Mouse (Mus musculus): ENCODE data around the gene Dcaf6. TPM values are rescaled to one million over a fixed set of nuclear protein-coding genes. Genes with fewer than 3 reads are reported as not detected.
"Not testable (repeated sequence)": the region's sequence is repeated elsewhere in the genome, so short reads cannot be mapped to it uniquely, and the experiment has no call there.

Gene Dcaf6
- polyA plus RNA-seq, 1 experiment from 2014 or later = 10.7 TPM

DNA sequence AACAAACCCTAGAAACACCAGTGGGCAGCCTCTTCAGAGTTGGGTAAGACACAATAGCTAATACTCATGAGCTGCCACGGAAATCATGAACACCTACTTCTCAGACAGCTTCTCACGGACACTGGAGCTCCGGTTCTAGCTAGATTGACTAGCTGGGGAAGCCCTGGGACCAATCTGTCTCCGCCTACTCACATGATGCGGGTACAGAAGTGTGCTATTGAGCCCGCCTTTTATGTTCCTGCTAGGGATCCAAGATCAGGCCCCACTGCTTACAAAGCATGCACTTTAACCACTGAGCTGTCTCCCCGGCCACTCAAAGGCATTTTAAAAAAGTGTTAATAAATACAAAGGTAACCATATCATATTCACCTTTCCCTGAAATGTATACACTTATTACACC, 118.1 kb downstream of the Dcaf6 start:
- no peaks in the 10 kb centered on the region for H3K9me3 ChIP-seq (ENCODE audit: control insufficient read depth, low read length)
- H3K9ac ChIP-seq (ENCODE audit: low read depth, low read length) = no peak overlapping the region
- H3K27me3 ChIP-seq (replicated peaks; ENCODE audit: control insufficient read depth, insufficient read depth, low read length) = no peaks in the 10 kb centered on the region
- H3K4me3 ChIP-seq (ENCODE audit: low read length) = no peak overlapping the region
- no peaks in the 10 kb centered on the region for H3K36me3 ChIP-seq (ENCODE audit: control insufficient read depth, insufficient read depth, low read length)
- 68% methylated on average over 7 of the region's 7 CpGs for WGBS
- H3K27ac ChIP-seq (ENCODE audit: low read length) = no peak overlapping the region
- no peak overlapping the region for H3K4me2 ChIP-seq (ENCODE audit: low read depth, low read length)
- peak; percentile 71 for ATAC-seq
- H3K4me1 ChIP-seq (ENCODE audit: control insufficient read depth, insufficient read depth, low read length) = no peaks in the 10 kb centered on the region

DNA sequence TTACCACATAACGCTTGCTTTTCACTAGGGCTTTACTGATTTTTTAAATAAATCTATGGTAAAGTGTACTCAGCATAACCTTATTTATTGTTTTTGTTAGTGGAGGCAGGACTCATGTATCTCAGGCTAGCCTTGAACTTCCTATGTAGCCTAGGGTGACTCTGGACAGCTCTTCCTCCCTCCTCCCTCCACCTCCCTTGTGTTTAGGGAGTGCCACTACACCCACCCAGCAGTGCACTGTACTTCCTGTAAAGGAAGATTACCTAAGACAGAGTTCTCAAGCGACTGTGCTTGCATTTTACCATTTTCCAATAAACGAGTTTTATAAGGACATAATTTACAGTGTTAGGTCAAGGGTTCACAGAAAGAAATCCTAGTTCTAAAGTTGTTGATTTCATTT, 127.5 kb downstream of the Dcaf6 start:
- Histone ChIP-seq H3K27ac (ENCODE audit: low read length) (no peak overlapping the region), H3K9ac (ENCODE audit: low read depth, low read length) (no peak overlapping the region), H3K27me3 (replicated peaks; ENCODE audit: control insufficient read depth, insufficient read depth, low read length) (no peaks in the 10 kb centered on the region), H3K4me3 (ENCODE audit: low read length) (no peak overlapping the region), H3K9me3 (ENCODE audit: control insufficient read depth, low read length) (no peaks in the 10 kb centered on the region), H3K36me3 (ENCODE audit: control insufficient read depth, insufficient read depth, low read length) (no peaks in the 10 kb centered on the region), H3K4me2 (ENCODE audit: low read depth, low read length) (no peak overlapping the region), H3K4me1 (ENCODE audit: control insufficient read depth, insufficient read depth, low read length) (no peaks in the 10 kb centered on the region)
- 79% methylated on average over 3 of the region's 3 CpGs for WGBS
- ATAC-seq = no peak

DNA sequence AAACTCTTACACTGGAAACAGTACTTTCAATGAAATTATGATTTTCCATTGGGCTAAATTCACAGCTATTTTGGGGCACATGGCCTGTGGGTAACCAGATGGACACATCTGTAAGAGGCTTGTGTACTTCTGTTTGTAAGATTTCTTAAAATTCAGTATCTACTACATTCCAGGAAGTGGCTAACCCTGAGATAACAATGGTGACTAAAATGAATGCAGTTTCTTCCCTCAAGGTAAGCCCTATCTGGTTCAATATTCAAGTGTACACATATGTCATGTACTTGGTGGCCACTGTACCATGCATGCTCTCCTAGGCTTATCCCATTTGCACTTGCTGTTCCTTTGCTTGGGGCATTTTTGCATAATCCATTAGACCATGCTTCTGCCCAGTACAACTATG, 129.4 kb downstream of the Dcaf6 start:
- Histone ChIP-seq H3K4me2 (ENCODE audit: low read depth, low read length) (no peak overlapping the region), H3K27ac (ENCODE audit: low read length) (no peak overlapping the region), H3K36me3 (ENCODE audit: control insufficient read depth, insufficient read depth, low read length) (no peaks in the 10 kb centered on the region), H3K9ac (ENCODE audit: low read depth, low read length) (no peak overlapping the region), H3K9me3 (ENCODE audit: control insufficient read depth, low read length) (no peaks in the 10 kb centered on the region), H3K4me3 (ENCODE audit: low read length) (no peak overlapping the region), H3K27me3 (replicated peaks; ENCODE audit: control insufficient read depth, insufficient read depth, low read length) (no peaks in the 10 kb centered on the region), H3K4me1 (ENCODE audit: control insufficient read depth, insufficient read depth, low read length) (no peaks in the 10 kb centered on the region)
- no peak for ATAC-seq

DNA sequence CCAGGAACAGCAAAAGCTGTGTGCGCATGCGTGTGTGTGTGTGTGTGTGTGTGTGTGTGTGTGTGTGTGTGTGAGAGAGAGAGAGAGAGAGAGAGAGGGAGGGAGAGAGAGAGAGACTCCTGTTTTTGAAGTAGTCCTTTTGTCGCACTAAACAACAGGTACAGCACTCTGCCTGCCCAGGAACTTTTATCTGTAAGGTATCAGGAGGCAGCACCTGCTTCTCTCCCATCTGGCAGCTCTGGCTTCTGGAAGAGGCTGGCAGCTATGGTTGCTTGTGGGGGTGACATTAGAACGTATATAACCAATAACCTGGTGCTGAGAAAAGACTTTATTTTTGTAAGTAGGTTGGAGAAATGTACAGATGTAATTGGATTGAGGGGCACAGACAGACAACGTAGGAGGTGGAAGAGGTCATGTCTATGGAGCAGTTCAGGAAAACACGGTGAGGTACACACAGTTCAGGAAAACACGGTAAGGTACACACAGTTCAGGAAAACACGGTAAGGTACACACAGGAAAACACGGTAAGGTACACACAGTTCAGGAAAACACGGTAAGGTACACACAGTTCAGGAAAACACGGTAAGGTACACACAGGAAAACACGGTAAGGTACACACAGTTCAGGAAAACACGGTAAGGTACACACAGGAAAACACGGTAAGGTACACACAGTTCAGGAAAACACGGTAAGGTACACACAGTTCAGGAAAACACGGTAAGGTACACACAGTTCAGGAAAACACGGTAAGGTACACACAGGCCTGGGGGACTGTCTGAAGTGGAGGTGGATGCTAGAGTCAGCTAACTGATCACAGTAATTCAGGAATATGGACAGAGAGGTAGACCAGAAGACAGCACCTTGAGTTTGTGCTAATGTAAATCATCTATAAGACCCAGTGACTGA, 131.6 kb downstream of the Dcaf6 start:
- H3K27me3 ChIP-seq (replicated peaks; ENCODE audit: control insufficient read depth, insufficient read depth, low read length); ATAC-seq; H3K36me3 ChIP-seq (ENCODE audit: control insufficient read depth, insufficient read depth, low read length); H3K4me2 ChIP-seq (ENCODE audit: low read depth, low read length); H3K4me1 ChIP-seq (ENCODE audit: control insufficient read depth, insufficient read depth, low read length); H3K4me3 ChIP-seq (ENCODE audit: low read length); H3K9me3 ChIP-seq (ENCODE audit: control insufficient read depth, low read length); H3K27ac ChIP-seq (ENCODE audit: low read length); H3K9ac ChIP-seq (ENCODE audit: low read depth, low read length): not testable (repeated sequence)
- 92% methylated on average over 17 of the region's 17 CpGs for WGBS

DNA sequence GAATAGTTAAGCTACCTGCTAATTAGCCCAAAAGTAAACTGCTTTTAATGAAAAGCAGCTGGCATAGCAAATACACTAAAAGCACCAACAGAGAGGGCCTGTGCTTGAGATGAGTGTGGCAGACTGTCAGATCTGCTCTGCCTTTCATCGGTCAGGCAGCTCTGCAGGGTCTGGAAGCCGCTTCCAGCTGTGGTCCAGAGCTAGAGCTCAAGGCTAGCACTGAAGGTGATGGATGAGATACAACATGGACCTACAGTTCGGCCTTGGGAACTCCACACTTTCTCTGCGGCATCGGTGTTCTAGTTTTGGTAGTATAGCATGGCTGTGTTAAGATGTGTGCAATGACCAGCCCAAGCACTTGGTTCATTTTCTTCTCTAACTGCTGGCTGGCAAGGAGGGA, 132.4 kb downstream of the Dcaf6 start:
- no peak for ATAC-seq
- H3K4me1 ChIP-seq (ENCODE audit: control insufficient read depth, insufficient read depth, low read length) = no peaks in the 10 kb centered on the region
- no peaks in the 10 kb centered on the region for H3K27me3 ChIP-seq (replicated peaks; ENCODE audit: control insufficient read depth, insufficient read depth, low read length)
- no peak overlapping the region for H3K27ac ChIP-seq (ENCODE audit: low read length)
- no peak overlapping the region for H3K4me3 ChIP-seq (ENCODE audit: low read length)
- no peak overlapping the region for H3K4me2 ChIP-seq (ENCODE audit: low read depth, low read length)
- no peaks in the 10 kb centered on the region for H3K36me3 ChIP-seq (ENCODE audit: control insufficient read depth, insufficient read depth, low read length)
- H3K9ac ChIP-seq (ENCODE audit: low read depth, low read length) = no peak overlapping the region
- no peaks in the 10 kb centered on the region for H3K9me3 ChIP-seq (ENCODE audit: control insufficient read depth, low read length)
- 65% methylated on average over 5 of the region's 5 CpGs for WGBS

DNA sequence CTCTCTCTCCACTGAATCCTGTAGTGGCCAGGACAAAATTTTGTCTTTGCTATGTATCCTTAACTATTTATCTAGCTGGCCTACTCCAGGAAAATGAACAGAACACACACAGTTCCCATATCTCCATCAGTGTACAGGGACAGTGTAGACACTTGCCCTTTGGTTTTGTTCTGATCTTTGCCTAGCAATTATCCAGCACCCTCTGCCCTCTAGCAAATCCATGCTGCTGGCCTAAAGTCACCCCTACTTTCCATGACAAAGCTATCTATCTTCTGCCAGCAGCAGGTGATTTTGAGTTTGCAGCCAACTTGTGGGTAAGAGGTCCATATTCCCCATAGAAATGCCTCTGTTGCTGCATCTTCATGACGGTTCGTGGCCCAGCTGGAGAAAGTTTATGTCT, 132.9 kb downstream of the Dcaf6 start:
- Histone ChIP-seq H3K36me3 (ENCODE audit: control insufficient read depth, insufficient read depth, low read length) (no peaks in the 10 kb centered on the region), H3K9me3 (ENCODE audit: control insufficient read depth, low read length) (no peaks in the 10 kb centered on the region), H3K4me3 (ENCODE audit: low read length) (no peak overlapping the region), H3K27ac (ENCODE audit: low read length) (no peak overlapping the region), H3K27me3 (replicated peaks; ENCODE audit: control insufficient read depth, insufficient read depth, low read length) (no peaks in the 10 kb centered on the region), H3K4me2 (ENCODE audit: low read depth, low read length) (no peak overlapping the region), H3K4me1 (ENCODE audit: control insufficient read depth, insufficient read depth, low read length) (no peaks in the 10 kb centered on the region), H3K9ac (ENCODE audit: low read depth, low read length) (no peak overlapping the region)
- no peak for ATAC-seq
- WGBS = 56% methylated on average over 2 of the region's 2 CpGs

DNA sequence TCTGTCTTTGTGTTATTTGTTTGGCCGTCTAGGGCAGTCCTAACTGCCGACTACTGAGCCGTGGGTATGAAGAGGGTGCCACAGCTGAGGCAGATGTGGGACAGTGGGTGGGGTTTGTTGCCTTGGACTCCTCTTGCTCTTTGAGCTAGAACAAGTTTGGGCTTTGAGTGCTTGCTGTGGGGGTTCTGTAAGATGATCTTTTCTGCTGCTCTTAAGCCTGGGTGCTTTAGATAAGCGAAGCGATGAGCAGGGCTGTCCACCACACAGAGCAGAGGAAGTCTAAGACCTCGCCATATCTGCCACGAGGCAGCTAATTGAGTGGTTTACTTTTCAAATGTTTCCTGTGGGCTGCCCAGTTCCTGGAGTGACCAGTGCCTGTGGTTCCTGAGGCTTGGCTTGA, 137.3 kb downstream of the Dcaf6 start:
- Histone ChIP-seq H3K27me3 (replicated peaks; ENCODE audit: control insufficient read depth, insufficient read depth, low read length) (no peaks in the 10 kb centered on the region), H3K27ac (ENCODE audit: low read length) (no peak overlapping the region), H3K36me3 (ENCODE audit: control insufficient read depth, insufficient read depth, low read length) (no peaks in the 10 kb centered on the region), H3K4me3 (ENCODE audit: low read length) (no peak overlapping the region), H3K4me1 (ENCODE audit: control insufficient read depth, insufficient read depth, low read length) (peaks cover 3% of the 10 kb centered on the region; the same call in 1 of the 2 replicates), H3K9ac (ENCODE audit: low read depth, low read length) (no peak overlapping the region), H3K4me2 (ENCODE audit: low read depth, low read length) (no peak overlapping the region), H3K9me3 (ENCODE audit: control insufficient read depth, low read length) (no peaks in the 10 kb centered on the region)
- no peak for ATAC-seq
- WGBS = 77% methylated on average over 7 of the region's 7 CpGs

DNA sequence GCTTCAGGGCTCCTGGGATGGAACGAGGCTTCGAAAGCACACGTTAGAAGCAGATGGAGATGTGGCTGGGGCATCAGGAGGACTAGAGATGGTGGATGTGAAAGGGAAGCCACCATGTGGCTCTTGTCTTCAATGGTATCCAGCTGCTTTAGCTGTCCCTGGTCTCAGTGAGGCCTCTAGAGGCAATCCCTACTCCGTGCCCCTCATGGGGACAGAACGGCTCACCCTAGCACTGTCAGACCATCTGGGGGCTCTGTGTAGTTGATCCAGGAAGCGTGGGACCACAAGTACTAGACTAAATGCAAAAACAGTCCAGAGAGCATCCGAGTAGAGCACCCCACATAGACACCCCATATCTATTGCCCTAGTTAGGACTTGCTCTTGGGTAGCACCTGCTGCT, 138.4 kb downstream of the Dcaf6 start:
- Histone ChIP-seq H3K4me2 (ENCODE audit: low read depth, low read length) (no peak overlapping the region), H3K27me3 (replicated peaks; ENCODE audit: control insufficient read depth, insufficient read depth, low read length) (no peaks in the 10 kb centered on the region), H3K27ac (ENCODE audit: low read length) (peak overlapping the region; percentile 65; the same call in 1 of the 2 replicates), H3K4me3 (ENCODE audit: low read length) (no peak overlapping the region), H3K36me3 (ENCODE audit: control insufficient read depth, insufficient read depth, low read length) (no peaks in the 10 kb centered on the region), H3K4me1 (ENCODE audit: control insufficient read depth, insufficient read depth, low read length) (peaks cover 3% of the 10 kb centered on the region; the same call in 1 of the 2 replicates), H3K9me3 (ENCODE audit: control insufficient read depth, low read length) (no peaks in the 10 kb centered on the region), H3K9ac (ENCODE audit: low read depth, low read length) (no peak overlapping the region)
- WGBS = 74% methylated on average over 7 of the region's 7 CpGs
- ATAC-seq = no peak

DNA sequence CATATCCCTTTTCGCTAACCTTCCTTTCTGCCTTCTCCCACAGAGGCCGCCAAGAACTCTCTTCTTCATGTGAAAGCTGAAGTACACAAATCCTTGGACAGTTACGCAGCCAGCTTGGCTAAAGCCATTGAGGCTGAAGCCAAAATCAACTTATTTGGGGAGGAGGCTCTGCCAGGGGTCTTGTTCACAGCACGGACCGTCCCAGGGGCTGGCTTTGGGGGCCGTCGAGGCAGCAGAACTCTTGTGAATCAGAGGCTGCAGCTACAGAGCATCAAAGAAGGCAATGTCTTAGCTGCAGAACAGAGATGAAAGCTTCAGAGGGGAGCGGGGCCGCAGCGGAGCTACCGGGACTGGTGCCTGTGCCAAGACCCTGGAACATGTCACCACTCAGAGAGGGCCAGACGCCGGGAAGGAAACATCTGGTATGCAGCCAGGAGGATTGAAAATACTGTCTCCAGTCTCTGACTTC, 138.8 kb downstream of the Dcaf6 start:
- H3K27ac ChIP-seq (ENCODE audit: low read length) = peak overlapping the region; percentile 65

More for the DNA sequence above, 138.8 kb downstream of the Dcaf6 start:
- peaks cover 3% of the 10 kb centered on the region; the same call in 1 of the 2 replicates for H3K4me1 ChIP-seq (ENCODE audit: control insufficient read depth, insufficient read depth, low read length)
- no peak overlapping the region for H3K4me2 ChIP-seq (ENCODE audit: low read depth, low read length)
- H3K27me3 ChIP-seq (replicated peaks; ENCODE audit: control insufficient read depth, insufficient read depth, low read length) = no peaks in the 10 kb centered on the region
- no peak overlapping the region for H3K4me3 ChIP-seq (ENCODE audit: low read length)
- no peaks in the 10 kb centered on the region for H3K9me3 ChIP-seq (ENCODE audit: control insufficient read depth, low read length)
- H3K36me3 ChIP-seq (ENCODE audit: control insufficient read depth, insufficient read depth, low read length) = no peaks in the 10 kb centered on the region
- ATAC-seq = peak; percentile 57
- H3K9ac ChIP-seq (ENCODE audit: low read depth, low read length) = 0 out of 2 replicates have a peak overlapping the region, but pooled peaks have one; percentile 30
- 71% methylated on average over 13 of the region's 13 CpGs for WGBS
